Mouse (Mus musculus) liver, embryonic 14.5 days (tissue): ENCODE data around the gene Drosha.

Experiments
- CTCF ChIP-seq: IDR thresholded peaks from 2 replicates; pipeline ENCODE4 v1.5.1; 2016; ENCODE audit warnings: antibody characterized with exemption, low read depth, control low read depth
- EP300 ChIP-seq: IDR thresholded peaks from 2 replicates; pipeline ENCODE4 v1.6.1; 2016; ENCODE audit warnings: antibody characterized with exemption, low read depth

GRCm38 (mm10) chr15:12876881-12877280 lies 52.3 kb downstream of the Drosha start:
- TF ChIP-seq CTCF, result no peak
- TF ChIP-seq EP300, result no peak
